Mouse (Mus musculus): Measurements from ENCODE around the gene 1110002E22Rik. TPM values are rescaled to one million over a fixed set of nuclear protein-coding genes. Genes with fewer than 3 reads are reported as not detected.

The 1110002E22Rik gene
- polyA plus RNA-seq, 1 experiment, result 0.05 TPM

GRCm38 (mm10) chr3:138050772-138051171, 14.1 kb upstream of the 1110002E22Rik start:
- Histone ChIP-seq H3K27ac (ENCODE audit: insufficient read depth, low read length) (no peak overlapping the region), H3K36me3 (ENCODE audit: control insufficient read depth, insufficient read depth, low read length) (no peaks in the 10 kb centered on the region), H3K4me1 (ENCODE audit: control insufficient read depth, insufficient read depth, insufficient read length) (no peaks in the 10 kb centered on the region), H3K27me3 (ENCODE audit: control insufficient read depth, insufficient read depth, low read length) (no peaks in the 10 kb centered on the region), H3K4me3 (ENCODE audit: extremely low read depth, insufficient read depth, insufficient read length) (no peak overlapping the region)
- no peak for DNase-seq (ENCODE audit: low read depth in 1 of 2, low spot score in 2 of 2)
- TF ChIP-seq CTCF (IDR thresholded peaks at IDR 0.05; ENCODE audit: extremely low read depth, insufficient read depth, insufficient read length, insufficient replicate concordance), result no peak
- no peak for TF ChIP-seq POLR2A (IDR thresholded peaks at IDR 0.05; ENCODE audit: low read depth, low read length)
- WGBS, result 86% methylated on average over 11 of the region's 11 CpGs

- Histone ChIP-seq H3K36me3 (ENCODE audit: control insufficient read depth, insufficient read depth, low read length) (no peaks in the 10 kb centered on the region), H3K27ac (ENCODE audit: insufficient read depth, low read length) (no peak overlapping the region), H3K27me3 (ENCODE audit: control insufficient read depth, insufficient read depth, low read length) (no peaks in the 10 kb centered on the region), H3K4me3 (ENCODE audit: extremely low read depth, insufficient read depth, insufficient read length) (no peak overlapping the region), H3K4me1 (ENCODE audit: control insufficient read depth, insufficient read depth, insufficient read length) (no peaks in the 10 kb centered on the region)
- TF ChIP-seq POLR2A (IDR thresholded peaks at IDR 0.05; ENCODE audit: low read depth, low read length), result no peak
- no peak for TF ChIP-seq CTCF (IDR thresholded peaks at IDR 0.05; ENCODE audit: extremely low read depth, insufficient read depth, insufficient read length, insufficient replicate concordance)
- DNase-seq (ENCODE audit: low read depth in 1 of 2, low spot score in 2 of 2), result no peak
- 75% methylated on average over 3 of the region's 3 CpGs for WGBS
Observed at GRCm38 (mm10) chr3:138051431-138051830, 13.4 kb upstream of the 1110002E22Rik start.

- Histone ChIP-seq H3K4me1 (ENCODE audit: control insufficient read depth, insufficient read depth, insufficient read length) (no peaks in the 10 kb centered on the region), H3K27me3 (ENCODE audit: control insufficient read depth, insufficient read depth, low read length) (no peaks in the 10 kb centered on the region), H3K36me3 (ENCODE audit: control insufficient read depth, insufficient read depth, low read length) (no peaks in the 10 kb centered on the region), H3K4me3 (ENCODE audit: extremely low read depth, insufficient read depth, insufficient read length) (no peak overlapping the region), H3K27ac (ENCODE audit: insufficient read depth, low read length) (no peak overlapping the region)
- WGBS, result 38% methylated on average over 4 of the region's 4 CpGs
- TF ChIP-seq CTCF (IDR thresholded peaks at IDR 0.05; ENCODE audit: extremely low read depth, insufficient read depth, insufficient read length, insufficient replicate concordance) (no peak), POLR2A (IDR thresholded peaks at IDR 0.05; ENCODE audit: low read depth, low read length) (no peak)
- no peak for DNase-seq (ENCODE audit: low read depth in 1 of 2, low spot score in 2 of 2)
Observed at GRCm38 (mm10) chr3:138053969-138054368, 10.9 kb upstream of the 1110002E22Rik start.

- DNase-seq (ENCODE audit: low read depth in 1 of 2, low spot score in 2 of 2), result no peak
- Histone ChIP-seq H3K4me1 (ENCODE audit: control insufficient read depth, insufficient read depth, insufficient read length) (no peaks in the 10 kb centered on the region), H3K27me3 (ENCODE audit: control insufficient read depth, insufficient read depth, low read length) (no peaks in the 10 kb centered on the region), H3K27ac (ENCODE audit: insufficient read depth, low read length) (no peak overlapping the region), H3K4me3 (ENCODE audit: extremely low read depth, insufficient read depth, insufficient read length) (no peak overlapping the region), H3K36me3 (ENCODE audit: control insufficient read depth, insufficient read depth, low read length) (no peaks in the 10 kb centered on the region)
- no peak for TF ChIP-seq POLR2A (IDR thresholded peaks at IDR 0.05; ENCODE audit: low read depth, low read length)
- 91% methylated on average over 7 of the region's 7 CpGs for WGBS
Observed at GRCm38 (mm10) chr3:138056976-138057375, 7.9 kb upstream of the 1110002E22Rik start.

GRCm38 (mm10) chr3:138058226-138058625, 6.6 kb upstream of the 1110002E22Rik start:
- Histone ChIP-seq H3K27ac (ENCODE audit: insufficient read depth, low read length) (no peak overlapping the region), H3K27me3 (ENCODE audit: control insufficient read depth, insufficient read depth, low read length) (no peaks in the 10 kb centered on the region), H3K4me3 (ENCODE audit: extremely low read depth, insufficient read depth, insufficient read length) (no peak overlapping the region), H3K36me3 (ENCODE audit: control insufficient read depth, insufficient read depth, low read length) (no peaks in the 10 kb centered on the region), H3K4me1 (ENCODE audit: control insufficient read depth, insufficient read depth, insufficient read length) (no peaks in the 10 kb centered on the region)
- WGBS, result 82% methylated on average over 4 of the region's 4 CpGs
- DNase-seq (ENCODE audit: low read depth in 1 of 2, low spot score in 2 of 2), result no peak
- TF ChIP-seq CTCF (IDR thresholded peaks at IDR 0.05; ENCODE audit: extremely low read depth, insufficient read depth, insufficient read length, insufficient replicate concordance) (no peak), POLR2A (IDR thresholded peaks at IDR 0.05; ENCODE audit: low read depth, low read length) (no peak)

GRCm38 (mm10) chr3:138060429-138060828, 4.4 kb upstream of the 1110002E22Rik start:
- 79% methylated on average over 7 of the region's 7 CpGs for WGBS
- no peak for DNase-seq (ENCODE audit: low read depth in 1 of 2, low spot score in 2 of 2)
- H3K36me3 ChIP-seq (ENCODE audit: control insufficient read depth, insufficient read depth, low read length), result no peaks in the 10 kb centered on the region
- TF ChIP-seq POLR2A (IDR thresholded peaks at IDR 0.05; ENCODE audit: low read depth, low read length), result no peak
- no peak for TF ChIP-seq CTCF (IDR thresholded peaks at IDR 0.05; ENCODE audit: extremely low read depth, insufficient read depth, insufficient read length, insufficient replicate concordance)
- H3K4me1 ChIP-seq (ENCODE audit: control insufficient read depth, insufficient read depth, insufficient read length), result no peaks in the 10 kb centered on the region
- H3K27me3 ChIP-seq (ENCODE audit: control insufficient read depth, insufficient read depth, low read length), result no peaks in the 10 kb centered on the region
- no peak overlapping the region for H3K27ac ChIP-seq (ENCODE audit: insufficient read depth, low read length)
- no peak overlapping the region for H3K4me3 ChIP-seq (ENCODE audit: extremely low read depth, insufficient read depth, insufficient read length)

GRCm38 (mm10) chr3:138061205-138061911, 3.5 kb upstream of the 1110002E22Rik start:
- no peak for DNase-seq (ENCODE audit: low read depth in 1 of 2, low spot score in 2 of 2)
- Histone ChIP-seq H3K4me1 (ENCODE audit: control insufficient read depth, insufficient read depth, insufficient read length) (no peaks in the 10 kb centered on the region), H3K27me3 (ENCODE audit: control insufficient read depth, insufficient read depth, low read length) (no peaks in the 10 kb centered on the region), H3K4me3 (ENCODE audit: extremely low read depth, insufficient read depth, insufficient read length) (no peak overlapping the region), H3K27ac (ENCODE audit: insufficient read depth, low read length) (no peak overlapping the region), H3K36me3 (ENCODE audit: control insufficient read depth, insufficient read depth, low read length) (no peaks in the 10 kb centered on the region)
- no peak for TF ChIP-seq POLR2A (IDR thresholded peaks at IDR 0.05; ENCODE audit: low read depth, low read length)
- 41% methylated on average over 9 of the region's 9 CpGs for WGBS
